Mouse (Mus musculus): ENCODE results near the gene H2-Eb1.

The H2-Eb1 gene

GRCm38 (mm10) chr17:34305380-34306030, at the start of gene H2-Eb1:
TSS of gene H2-Eb1 (plus strand) at chr17:34305867.
- in situ Hi-C loops (cut with MboI; ENCODE audit: unreplicated experiment in 2 of 2): loop anchor here in 1 of 2 experiments (5.0 kb wide), 1 partner anchor 43 kb away; no protein-coding TSS in a partner anchor

DNA sequence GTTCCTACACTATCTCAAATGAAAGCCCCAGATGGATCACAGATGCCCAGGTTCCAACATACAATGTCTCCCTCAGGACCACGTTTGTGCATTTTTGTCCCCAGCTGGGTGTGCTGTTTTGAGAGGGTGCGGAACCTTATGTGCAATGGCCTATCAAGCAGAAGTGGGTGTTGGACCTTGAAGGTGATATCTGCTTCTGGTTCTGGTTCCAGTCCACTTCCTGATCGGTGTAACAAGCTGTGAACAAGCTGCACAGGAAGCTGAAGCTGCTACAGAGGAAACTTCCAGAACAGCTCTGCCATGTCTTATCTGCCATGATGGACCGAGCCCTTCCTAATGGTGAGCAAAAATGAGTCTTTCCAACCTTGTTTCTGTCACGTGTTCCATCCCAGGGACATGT, 49.2 kb upstream of the H2-Eb1 start:
- in situ Hi-C loops (cut with MboI; ENCODE audit: unreplicated experiment in 2 of 2): loop anchor here in 1 of 2 experiments (5.0 kb wide), 1 partner anchor 91 kb away; no protein-coding TSS in a partner anchor

DNA sequence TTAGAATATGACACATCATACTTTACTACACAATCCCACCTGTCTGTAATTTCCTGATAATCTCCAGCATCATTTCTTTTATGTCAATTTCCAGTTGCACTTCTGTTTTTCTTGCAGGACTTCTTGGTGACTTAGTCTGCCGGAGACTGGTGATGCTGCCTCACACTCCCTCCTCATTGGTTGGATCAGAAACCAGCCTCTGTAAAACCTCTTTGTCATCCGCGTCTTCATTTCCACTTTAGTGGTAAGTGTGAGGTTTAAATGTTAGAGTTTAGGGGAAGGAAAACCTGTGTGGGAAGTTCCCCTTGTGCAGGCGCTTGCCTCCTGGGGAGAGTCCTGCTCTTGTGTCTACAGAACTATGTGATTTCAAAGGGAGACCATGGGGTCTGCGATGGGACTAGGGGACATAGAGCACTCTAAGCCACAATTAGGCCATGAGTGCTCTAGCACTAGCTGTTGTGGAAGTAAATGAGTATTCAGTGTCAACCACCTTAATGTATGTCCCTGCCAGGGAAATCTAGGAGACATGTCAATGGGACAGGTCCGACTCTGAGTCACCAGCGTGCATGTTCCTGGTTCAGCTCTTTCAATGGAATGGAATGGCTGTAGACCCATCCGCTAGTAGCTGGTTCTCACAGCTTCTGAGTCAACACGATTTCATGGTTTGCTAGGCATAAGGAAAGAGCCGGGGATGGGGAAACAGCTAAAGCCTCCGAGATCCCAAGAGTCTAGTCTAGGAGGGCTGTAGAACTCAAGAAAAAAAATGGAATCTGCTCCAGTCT, 47.9 kb upstream of the H2-Eb1 start, which contains the start of gene H2-Ab1:
Gene H2-Ab1 (plus strand): TSS at position 96 of the 782 bp plus-strand sequence.
- in situ Hi-C loops (cut with MboI; ENCODE audit: unreplicated experiment in 2 of 2): loop anchor here in 1 of 2 experiments (5.0 kb wide), 1 partner anchor 90 kb away; no protein-coding TSS in a partner anchor

GRCm38 (mm10) chr17:34260551-34260950, 45.1 kb upstream of the H2-Eb1 start:
- in situ Hi-C loops (cut with MboI; ENCODE audit: unreplicated experiment in 2 of 2): loop anchor here in 1 of 2 experiments (5.0 kb wide), 1 partner anchor 47 kb away; the partner anchor contains the start of gene H2-Eb1

DNA sequence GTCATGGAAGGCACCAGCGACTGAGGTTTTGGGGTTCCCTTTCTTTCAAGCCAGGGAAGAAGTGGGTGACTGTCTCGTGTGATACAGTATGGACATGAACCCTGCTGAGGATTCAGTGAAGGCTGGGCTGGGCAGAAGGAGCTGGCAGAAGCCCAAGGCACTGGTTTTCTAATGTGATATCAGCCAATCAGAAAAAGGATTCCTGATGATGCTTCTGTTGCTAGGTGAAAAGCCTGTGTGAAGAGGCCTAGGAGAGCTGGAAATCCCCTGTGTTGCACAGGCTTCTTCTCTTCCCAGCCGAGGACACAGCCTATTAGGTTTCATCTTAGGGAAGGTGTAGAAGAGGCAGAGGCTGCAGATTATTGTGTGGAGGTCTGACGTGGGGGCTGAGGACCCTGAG, 44.2 kb upstream of the H2-Eb1 start:
- in situ Hi-C loops (cut with MboI; ENCODE audit: unreplicated experiment in 2 of 2): loop anchor here in 1 of 2 experiments (5.0 kb wide), 1 partner anchor 46 kb away; the partner anchor contains the start of gene H2-Eb1

DNA sequence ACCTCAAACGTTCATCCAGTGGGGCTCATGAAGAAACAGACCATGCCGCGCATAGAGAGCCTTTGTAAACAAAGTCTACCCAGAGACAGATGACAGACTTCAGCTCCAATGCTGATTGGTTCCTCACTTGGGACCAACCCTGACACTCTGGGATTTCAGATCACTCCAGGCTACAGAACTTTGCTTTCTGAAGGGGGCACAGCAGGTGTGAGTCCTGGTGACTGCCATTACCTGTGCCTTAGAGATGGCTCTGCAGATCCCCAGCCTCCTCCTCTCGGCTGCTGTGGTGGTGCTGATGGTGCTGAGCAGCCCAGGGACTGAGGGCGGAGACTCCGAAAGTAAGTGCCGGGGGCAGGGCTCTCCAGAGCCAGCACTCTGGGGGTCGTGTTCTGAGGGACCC, 42.6 kb upstream of the H2-Eb1 start:
- in situ Hi-C loops (cut with MboI; ENCODE audit: unreplicated experiment in 2 of 2): loop anchor here in 1 of 2 experiments (5.0 kb wide), 1 partner anchor 44 kb away; the partner anchor contains the start of gene H2-Eb1

DNA sequence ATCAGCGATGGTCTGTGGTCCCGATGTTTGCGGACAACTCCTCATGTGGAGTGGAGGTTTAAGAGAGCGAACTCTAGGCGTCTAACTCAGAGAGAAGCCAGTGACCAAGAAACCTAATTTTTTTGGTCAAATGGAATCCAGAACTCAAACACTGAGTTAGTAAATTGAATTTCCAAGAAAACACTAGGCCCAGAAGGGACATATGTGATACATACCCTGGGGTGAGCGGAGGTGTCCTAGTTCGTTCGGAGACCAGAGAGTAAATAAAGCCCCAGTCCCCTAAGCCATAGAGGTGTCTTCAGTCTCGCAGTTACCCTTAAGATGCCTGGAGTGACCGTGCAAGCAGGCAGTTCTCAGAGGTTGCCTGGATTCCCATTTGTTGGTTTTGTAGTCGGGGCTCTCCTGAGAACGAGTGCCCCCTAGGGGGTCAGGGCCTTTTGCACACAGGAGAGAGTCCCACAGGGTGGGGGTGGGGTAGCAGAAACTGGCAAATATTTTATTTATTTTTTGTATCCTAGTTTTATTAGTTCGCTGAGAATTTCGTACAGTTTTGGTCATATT, 41.8 kb upstream of the H2-Eb1 start:
- in situ Hi-C loops (cut with MboI; ENCODE audit: unreplicated experiment in 2 of 2): loop anchor here in 1 of 2 experiments (5.0 kb wide), 1 partner anchor 43 kb away; the partner anchor contains the start of gene H2-Eb1

DNA sequence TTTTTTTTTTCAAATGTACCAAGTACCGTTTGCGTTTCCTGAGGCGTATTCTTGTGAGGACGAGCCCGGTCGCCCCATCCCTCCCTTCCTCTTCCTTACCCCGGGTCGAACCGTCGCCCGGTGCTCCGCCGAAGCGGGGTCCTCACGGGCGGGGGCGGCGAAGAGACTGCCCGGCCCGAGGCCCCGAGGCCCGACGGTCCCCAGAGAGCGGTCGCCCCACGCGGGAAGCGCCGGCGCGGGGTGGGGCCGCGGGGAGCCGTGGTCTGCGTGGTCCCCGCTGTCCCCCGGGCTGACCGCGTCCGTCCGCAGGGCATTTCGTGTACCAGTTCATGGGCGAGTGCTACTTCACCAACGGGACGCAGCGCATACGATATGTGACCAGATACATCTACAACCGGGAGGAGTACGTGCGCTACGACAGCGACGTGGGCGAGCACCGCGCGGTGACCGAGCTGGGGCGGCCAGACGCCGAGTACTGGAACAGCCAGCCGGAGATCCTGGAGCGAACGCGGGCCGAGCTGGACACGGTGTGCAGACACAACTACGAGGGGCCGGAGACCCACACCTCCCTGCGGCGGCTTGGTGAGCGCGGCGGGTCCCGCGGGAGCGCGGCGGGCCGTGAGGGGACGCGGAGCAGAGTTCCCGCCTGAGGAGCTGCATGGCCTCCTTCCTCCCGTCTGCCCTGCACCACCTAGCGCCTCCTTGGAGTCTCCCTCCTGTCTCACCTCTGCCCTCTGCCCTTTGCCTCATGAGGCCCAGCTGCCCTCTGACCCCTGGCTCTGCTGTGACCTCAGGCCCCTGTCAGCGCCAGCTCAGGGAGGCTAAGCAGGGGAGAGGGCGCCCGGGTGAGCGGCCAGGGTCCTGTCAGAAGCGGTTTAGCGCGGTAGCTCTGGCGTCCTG, 41.0 kb upstream of the H2-Eb1 start:
- in situ Hi-C loops (cut with MboI; ENCODE audit: unreplicated experiment in 2 of 2): loop anchor here in 1 of 2 experiments (5.0 kb wide), 1 partner anchor 43 kb away; the partner anchor contains the start of gene H2-Eb1

GRCm38 (mm10) chr17:34268262-34268661, 37.4 kb upstream of the H2-Eb1 start:
- in situ Hi-C loops (cut with MboI; ENCODE audit: unreplicated experiment in 2 of 2): no loop called here

DNA sequence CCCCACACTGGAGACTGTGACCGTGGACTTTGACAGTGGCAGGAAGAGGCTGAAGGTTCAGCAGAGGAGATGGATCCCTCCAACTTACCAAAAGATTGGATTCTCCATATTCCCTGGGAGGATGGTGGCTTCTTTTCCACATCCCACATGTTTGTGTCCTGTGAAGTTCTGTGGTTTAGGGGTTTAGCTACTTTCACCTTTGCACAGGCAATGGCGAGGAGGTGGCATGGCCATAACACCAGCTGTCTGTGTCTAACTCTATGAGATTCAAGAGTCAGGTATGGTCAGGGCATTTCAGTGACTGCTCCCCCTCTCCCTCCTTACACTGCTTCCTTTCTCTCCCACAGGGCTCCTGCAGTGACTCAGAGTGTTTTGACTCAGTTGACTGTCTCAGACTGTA, 36.9 kb upstream of the H2-Eb1 start:
- in situ Hi-C loops (cut with MboI; ENCODE audit: unreplicated experiment in 2 of 2): no loop called here

DNA sequence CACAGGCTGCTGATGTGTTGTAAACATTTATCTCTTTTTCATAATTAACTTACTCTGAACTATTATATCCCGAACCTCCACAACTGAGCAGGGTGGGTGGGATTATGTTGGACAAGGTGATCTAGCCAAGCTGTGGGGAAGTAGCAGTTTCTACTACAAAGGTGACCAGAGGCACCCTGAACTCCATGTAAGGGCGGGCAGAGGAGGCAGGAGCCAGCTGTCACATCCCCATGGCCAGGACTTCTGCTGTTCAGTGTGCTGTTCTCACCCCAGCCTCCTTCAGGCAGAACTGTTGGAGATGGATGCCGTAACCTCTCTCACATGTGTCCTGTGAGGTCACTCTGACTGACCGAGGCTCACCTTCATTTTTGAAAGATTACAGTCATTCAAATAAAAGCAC, 35.9 kb upstream of the H2-Eb1 start:
- in situ Hi-C loops (cut with MboI; ENCODE audit: unreplicated experiment in 2 of 2): no loop called here

- in situ Hi-C loops (cut with MboI; ENCODE audit: unreplicated experiment in 2 of 2): no loop called here
These were observed 35.4 kb upstream of the H2-Eb1 start for GRCm38 (mm10) chr17:34270230-34270629.

GRCm38 (mm10) chr17:34270940-34271339, 34.7 kb upstream of the H2-Eb1 start:
- in situ Hi-C loops (cut with MboI; ENCODE audit: unreplicated experiment in 2 of 2): no loop called here

GRCm38 (mm10) chr17:34272102-34272501, 33.6 kb upstream of the H2-Eb1 start:
- in situ Hi-C loops (cut with MboI; ENCODE audit: unreplicated experiment in 2 of 2): no loop called here

DNA sequence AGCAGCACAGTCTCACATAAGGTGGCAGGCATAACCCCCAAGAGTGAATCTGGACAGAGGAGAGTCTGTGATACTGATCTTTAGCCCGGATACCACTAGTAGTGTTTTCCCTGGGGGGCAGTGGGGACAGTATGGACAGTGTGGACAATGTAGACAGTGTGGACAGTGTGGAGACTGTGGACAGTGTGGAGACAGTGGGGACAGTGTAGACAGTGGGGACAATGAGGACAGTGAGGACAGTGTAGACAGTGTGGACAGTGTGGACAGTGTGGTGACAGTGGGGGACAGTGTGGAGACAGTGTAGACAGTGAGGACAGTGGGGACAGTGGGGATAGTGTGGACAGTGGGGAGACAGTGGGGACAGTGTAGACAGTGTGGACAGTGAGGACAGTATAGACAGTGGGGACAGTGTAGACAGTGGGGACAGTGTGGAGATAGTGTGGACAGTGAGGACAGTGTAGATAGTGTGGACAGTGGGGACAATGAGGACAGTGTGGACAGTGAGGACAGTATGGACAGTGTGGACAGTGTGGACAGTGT, 25.1 kb upstream of the H2-Eb1 start:
- in situ Hi-C loops (cut with MboI; ENCODE audit: unreplicated experiment in 2 of 2): no loop called here

GRCm38 (mm10) chr17:34281836-34282235, 23.8 kb upstream of the H2-Eb1 start:
- in situ Hi-C loops (cut with MboI; ENCODE audit: unreplicated experiment in 2 of 2): no loop called here

DNA sequence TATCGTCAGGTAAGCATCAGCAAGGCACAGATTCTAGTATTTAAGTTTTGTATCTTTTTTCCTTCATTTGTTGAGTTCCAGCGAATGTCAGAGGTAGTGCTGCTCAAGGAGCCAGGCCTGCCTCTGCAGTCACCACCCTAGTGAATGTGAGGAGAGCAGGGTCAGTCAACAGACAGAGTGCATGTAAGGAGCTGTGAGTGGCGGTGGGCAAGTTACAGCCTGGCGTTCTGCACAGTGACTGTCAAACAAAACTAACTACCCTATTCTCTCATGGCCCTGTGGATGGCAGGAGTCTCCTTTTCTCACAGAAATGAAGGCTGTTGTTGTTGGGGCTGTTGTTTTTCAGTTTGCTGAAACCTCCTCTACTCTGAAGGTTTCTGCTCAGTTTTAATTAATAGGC, 20.3 kb upstream of the H2-Eb1 start:
- in situ Hi-C loops (cut with MboI; ENCODE audit: unreplicated experiment in 2 of 2): no loop called here

DNA sequence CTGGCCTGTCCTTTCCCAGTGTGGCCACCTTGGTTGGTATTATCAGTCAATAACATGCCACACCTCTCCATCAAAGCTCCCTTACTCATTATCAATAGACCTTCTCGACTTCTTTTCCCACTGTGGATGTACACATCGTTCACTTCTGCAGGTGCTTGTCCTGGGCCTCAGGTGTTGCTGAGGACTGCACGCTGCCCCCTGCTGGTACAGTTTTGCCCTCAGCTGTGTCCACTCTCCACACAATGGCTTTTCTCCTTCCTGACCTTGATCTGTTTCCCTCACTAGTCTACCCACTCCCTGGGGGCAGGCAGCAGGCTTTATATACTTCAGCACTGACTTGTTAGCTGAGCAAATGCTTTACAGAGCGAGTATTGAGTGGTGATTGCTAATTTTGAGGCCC, 19.8 kb upstream of the H2-Eb1 start:
- in situ Hi-C loops (cut with MboI; ENCODE audit: unreplicated experiment in 2 of 2): no loop called here

DNA sequence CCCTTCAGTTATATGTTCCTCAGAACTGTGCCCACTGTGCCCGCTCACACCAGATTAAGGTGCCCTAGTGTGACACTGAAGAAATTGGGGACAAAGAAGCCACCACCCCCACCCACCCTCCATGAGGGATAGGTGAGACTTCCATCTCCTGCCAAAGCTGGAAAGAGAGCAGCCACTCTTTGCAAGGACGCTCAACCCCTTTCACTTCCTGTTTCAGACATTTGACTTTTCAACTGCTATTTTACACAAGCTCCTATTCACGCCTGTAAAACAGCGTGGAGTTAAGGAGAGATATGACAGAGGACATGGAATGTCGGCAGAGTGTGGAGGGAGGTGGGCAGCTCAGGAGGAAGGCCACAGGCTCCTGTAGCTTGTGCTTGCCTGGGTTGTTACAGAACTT, 19.2 kb upstream of the H2-Eb1 start:
- in situ Hi-C loops (cut with MboI; ENCODE audit: unreplicated experiment in 2 of 2): no loop called here

GRCm38 (mm10) chr17:34286999-34287398, 18.7 kb upstream of the H2-Eb1 start:
- in situ Hi-C loops (cut with MboI; ENCODE audit: unreplicated experiment in 2 of 2): no loop called here

Measured in v-Abl transformed pro-B cells (cell line).